Mouse (Mus musculus): ENCODE data around the gene Syne2.

The Syne2 gene

DNA sequence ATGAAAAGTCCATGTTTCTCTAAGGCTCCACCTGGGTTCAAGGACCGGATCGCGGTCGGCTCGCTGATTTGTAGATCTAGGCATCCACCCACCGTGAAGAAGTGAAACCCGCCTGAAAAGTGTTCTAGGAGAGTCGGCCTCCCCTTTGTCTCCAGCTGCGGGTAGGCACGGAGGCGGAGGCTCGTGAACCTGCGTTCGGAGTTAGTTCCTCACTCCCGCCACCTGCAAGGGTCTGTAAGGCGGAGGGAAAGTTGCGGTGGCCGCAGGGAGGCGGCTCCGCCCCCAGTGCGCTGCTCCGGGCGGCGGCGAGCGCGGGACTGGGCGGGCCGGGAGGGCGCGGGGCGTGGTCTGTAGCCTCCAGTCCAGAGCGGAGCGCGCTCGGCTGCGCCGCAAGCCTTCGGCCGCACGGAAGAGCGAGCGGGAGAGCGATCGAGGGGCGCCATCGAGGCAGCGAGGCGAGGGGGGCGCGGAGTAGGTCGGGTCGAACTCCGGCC is at the start of gene Syne2:
TSS of gene Syne2 (plus strand) at position 176 of the 494 bp plus-strand sequence.
- DNase-seq (ENCODE audit: low spot score in 2 of 2) = peak; percentile 52 to 72

DNA sequence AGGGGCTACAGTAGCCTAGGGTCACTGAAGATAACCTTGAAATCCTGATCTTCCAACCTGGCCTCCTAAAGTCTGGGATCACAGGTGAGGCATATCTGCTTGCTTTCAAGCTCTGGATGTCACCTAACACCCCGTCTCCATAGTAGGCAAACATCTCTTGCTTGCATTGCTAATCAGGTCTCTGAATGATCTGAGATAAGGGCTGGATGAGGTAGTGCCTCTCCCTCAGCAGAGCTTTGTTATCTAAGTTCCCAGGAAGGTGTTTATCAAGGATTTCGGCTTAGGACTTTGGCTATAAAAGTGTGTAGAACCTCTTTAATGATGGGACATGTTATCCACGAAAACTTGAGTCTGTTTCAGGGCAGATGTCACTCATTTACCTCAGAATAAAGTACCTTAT is 46.5 kb upstream of the Syne2 start:
- DNase-seq (ENCODE audit: low spot score in 2 of 2) = no peak

GRCm38 (mm10) chr12:75772424-75773034 is 45.4 kb upstream of the Syne2 start:
- peak; percentile 42 to 66 for DNase-seq (ENCODE audit: low spot score in 2 of 2)

DNA sequence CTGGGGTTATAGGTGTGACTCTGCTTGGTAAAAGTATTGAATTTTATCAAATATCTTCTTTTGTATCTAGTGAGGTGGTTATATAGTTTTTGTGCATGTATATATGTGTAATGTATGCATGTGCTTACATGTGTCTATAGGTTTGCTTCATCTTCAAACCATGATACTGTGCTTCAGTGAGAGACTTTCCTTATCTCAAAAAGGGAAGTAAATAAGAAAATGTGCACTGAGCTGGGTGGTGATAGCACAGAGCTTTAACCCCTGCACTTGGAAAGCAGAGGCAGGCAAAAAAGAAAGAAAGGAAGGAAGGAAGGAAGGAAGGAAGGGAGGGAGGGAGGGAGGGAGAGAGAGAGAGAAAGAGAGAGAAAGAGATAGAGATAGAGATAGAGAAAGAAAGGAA is 36.5 kb upstream of the Syne2 start:
- no peak for DNase-seq (ENCODE audit: low spot score in 2 of 2)

DNA sequence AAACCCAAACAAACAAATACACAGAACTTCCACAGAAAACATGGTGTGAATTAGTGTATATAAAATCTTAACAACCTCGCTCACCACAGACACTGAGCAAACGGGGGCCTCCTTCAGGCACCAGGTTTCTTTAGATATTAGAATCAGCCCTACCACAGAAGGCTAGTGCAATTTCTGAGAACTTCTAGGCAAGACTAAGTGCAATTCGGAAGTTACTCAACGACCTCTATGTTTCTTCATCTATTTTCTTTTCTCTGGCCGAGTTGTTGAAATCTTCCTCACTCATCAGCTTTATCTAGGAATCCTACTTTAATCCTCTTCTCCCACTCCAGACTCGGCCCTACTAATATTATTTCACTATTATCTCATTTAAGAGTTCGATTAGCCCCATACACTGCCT is 35.9 kb upstream of the Syne2 start:
- no peak for DNase-seq (ENCODE audit: low spot score in 2 of 2)

DNA sequence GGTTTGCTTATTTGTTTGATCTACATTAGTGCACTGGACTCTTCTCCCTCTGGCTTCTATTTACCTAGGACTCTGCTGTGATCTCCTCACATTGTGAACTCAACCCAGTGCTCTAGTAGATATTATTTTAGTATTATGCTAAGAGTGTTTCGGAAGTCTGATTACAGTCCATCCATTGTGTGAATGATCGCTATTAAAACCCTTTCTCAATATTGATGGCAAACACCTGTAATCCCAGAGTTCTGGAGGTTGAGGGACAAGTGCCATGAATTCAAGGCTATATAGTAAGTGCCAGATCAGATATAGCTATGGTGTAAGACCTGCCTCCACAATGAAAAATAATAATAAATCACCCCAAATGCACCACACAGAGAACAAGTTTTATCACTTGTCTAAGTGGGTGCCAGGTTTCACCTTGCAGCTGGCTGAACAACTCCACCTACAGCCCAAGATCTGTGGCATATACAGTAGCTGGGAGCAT is 33.6 kb upstream of the Syne2 start:
- DNase-seq (ENCODE audit: low spot score in 2 of 2) = no peak

- DNase-seq (ENCODE audit: low spot score in 2 of 2) = peak in 1 of 2 experiments; percentile 5
Measured at GRCm38 (mm10) chr12:75786681-75787080, 31.3 kb upstream of the Syne2 start.

GRCm38 (mm10) chr12:75789451-75789850 is 28.5 kb upstream of the Syne2 start:
- DNase-seq (ENCODE audit: low spot score in 2 of 2) = no peak

GRCm38 (mm10) chr12:75794527-75794926 is 23.4 kb upstream of the Syne2 start:
- no peak for DNase-seq (ENCODE audit: low spot score in 2 of 2)

DNA sequence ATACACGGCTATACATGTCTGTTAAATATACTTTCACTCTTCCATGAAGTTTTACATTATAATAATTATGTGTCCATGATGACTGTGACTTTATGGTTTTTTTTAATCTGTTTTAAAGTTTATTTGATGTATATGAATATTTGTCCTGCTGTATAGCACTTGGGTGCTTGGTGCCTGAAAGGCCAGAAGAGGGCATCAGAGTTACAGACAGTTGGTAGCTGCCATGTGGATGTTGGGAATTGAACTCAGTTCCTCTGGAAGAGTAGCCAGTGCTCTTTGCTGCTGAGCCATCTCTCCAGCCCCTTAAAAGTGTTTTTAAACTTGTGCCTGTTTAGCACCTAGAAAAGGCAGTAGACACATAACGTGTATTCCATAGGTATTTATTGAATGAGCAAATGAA is 21.4 kb upstream of the Syne2 start:
- DNase-seq (ENCODE audit: low spot score in 2 of 2) = no peak

- no peak for DNase-seq (ENCODE audit: low spot score in 2 of 2)
Measured at GRCm38 (mm10) chr12:75806281-75806680, 11.7 kb upstream of the Syne2 start.

GRCm38 (mm10) chr12:75813766-75814165 is 4.2 kb upstream of the Syne2 start:
- DNase-seq (ENCODE audit: low spot score in 2 of 2) = no peak

DNA sequence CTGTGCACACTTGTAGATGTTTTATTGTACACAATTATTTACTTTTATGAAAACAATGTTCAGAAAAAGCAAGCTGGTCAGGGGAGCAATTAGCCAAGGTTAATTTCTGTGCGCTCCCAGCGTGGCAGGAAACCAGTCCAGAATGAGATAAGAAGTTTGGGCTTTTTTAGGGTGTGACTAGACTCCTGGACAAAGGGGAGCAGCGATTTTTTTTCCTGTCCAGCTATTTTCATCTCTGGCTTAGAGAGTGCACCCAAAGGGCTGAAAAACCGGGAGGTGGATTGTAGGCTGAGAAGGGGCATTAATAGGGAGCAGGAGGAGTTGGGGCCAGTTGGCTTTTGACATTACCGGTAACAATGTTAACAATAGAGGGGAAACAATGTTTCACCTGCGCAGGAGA is 3.4 kb upstream of the Syne2 start:
- DNase-seq (ENCODE audit: low spot score in 2 of 2) = no peak

DNA sequence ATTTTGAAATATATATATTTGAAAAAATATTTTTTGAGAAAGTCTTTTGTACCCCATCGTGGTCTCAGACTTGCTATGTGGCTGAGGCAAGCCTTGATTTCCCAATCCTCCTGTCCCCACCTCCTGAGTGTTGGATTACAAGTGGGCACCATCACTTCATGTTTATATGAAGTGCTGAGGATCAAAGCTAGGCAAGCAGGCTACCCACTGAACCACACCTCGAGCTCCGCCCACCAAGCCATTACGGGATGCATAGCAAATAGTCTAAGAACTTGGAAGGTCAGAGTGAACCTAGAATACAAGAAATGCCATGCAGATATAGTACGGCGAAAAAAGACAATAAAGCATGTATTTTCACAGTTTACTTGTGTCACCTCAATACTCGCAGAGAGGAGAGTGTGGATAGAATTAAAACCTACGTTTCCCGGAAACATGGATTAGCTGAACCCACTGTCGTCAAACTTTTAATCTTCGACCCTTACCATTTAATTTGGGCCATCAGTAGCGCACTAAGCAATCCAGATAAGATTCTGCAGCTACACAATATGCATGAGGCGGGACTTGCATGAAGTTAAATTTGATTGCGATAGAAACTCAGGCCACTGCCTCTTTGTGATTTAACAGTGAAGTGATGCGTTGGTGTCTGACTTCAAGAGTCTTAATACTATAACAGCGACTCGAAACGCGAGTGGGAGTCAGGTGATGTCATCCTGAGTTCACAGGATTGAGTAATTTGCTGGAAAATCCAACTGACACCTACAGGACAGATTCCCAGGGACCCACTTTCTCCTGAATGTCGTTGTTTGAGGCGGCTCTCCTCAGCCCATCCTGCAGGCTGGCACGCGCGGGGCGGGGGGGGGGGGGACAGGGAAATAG is 715 bp upstream of the Syne2 start:
- no peak for DNase-seq (ENCODE audit: low spot score in 2 of 2)

- DNase-seq (ENCODE audit: low spot score in 2 of 2) = peak in 1 of 2 experiments; percentile 17
Measured at GRCm38 (mm10) chr12:75818453-75819434, 810 bp downstream of the Syne2 start.

GRCm38 (mm10) chr12:75819481-75819880 is 1.5 kb downstream of the Syne2 start:
- DNase-seq (ENCODE audit: low spot score in 2 of 2) = no peak

DNA sequence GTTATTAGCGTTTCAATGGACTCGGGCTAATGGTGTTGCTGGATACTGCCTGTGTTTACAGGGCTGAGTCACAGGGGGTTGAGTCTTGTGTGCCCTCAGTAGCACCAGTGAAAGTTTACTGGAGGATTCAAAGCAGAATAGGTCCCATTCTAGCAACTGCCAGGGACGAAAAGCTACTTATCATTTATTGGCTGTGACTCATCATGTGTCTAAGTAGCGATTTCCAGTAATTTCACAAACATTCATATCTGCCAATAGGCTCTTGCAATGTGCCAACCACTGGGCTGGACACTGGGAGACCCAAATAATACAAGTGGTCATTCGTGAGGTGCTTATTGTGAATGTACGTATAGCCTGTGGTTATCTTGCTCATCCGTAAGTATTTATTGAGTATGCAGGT is 2.3 kb downstream of the Syne2 start:
- no peak for DNase-seq (ENCODE audit: low spot score in 2 of 2)

- no peak for DNase-seq (ENCODE audit: low spot score in 2 of 2)
Measured at GRCm38 (mm10) chr12:75822122-75822521, 4.2 kb downstream of the Syne2 start.

- no peak for DNase-seq (ENCODE audit: low spot score in 2 of 2)
Measured at GRCm38 (mm10) chr12:75823475-75823874, 5.5 kb downstream of the Syne2 start.

GRCm38 (mm10) chr12:75825458-75825857 is 7.5 kb downstream of the Syne2 start:
- DNase-seq (ENCODE audit: low spot score in 2 of 2) = peak; percentile 6 to 16

- no peak for DNase-seq (ENCODE audit: low spot score in 2 of 2)
Measured at GRCm38 (mm10) chr12:75826699-75827353, 8.9 kb downstream of the Syne2 start.
